Mouse (Mus musculus): Measurements from ENCODE around the gene Ctbp2. TPM values are rescaled to one million over a fixed set of nuclear protein-coding genes. Genes with fewer than 3 reads are reported as not detected.

The Ctbp2 gene
- total RNA-seq, 2 experiments from 2014 or later = 11.7 to 15.9 TPM

DNA sequence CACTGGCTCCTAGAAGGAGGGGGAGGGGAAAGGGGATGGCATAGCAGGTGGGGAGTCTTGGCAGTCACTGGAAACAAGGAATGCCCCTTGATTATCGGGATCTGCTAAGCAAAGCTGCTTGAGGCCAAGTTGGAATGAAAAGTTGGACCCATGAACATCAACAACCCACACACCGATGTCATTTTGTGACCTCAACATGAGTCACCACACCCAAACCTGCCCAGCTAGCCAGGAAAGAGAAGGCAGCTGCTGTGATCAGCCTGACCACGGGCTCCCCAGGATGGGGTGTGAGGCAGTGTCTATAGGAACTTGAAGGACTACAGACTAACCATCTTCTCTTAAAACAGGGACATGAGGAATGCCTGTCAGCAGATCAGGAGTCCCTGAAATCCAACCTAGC lies 38.7 kb downstream of the Ctbp2 start:
- DNase-seq = no peak

DNA sequence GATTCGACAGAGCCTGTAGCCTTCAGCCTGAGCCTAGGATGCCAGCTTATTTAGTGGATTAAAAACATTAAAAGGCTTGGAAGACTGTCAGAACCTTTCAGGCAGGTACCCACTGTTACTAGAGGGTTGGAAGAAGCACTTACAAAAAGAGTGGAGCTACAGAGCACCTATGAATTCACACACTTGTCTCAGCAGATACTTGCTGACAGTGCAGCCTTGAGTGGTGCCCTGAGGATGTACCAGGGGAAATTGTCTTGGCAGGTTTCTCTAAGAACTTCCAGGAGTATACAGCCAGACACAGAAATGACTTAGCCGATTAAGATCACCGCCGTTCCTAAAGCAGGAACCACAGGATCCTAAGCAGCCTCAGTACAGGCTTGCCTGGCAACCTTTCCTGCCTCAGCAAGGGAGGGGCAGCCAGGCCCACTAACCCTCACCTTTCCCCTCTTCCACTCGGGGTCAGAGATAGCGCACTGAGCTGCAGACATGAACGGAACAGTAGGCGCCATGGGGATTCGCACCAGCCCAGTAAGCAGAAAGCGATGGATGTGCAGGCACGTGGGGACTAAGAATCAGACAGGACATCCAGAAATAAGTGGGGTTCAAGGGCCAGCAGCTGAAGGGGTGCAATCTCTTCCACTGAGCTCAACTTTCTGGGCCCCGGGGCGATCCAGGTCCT lies 40.1 kb downstream of the Ctbp2 start:
- no peak for DNase-seq

DNA sequence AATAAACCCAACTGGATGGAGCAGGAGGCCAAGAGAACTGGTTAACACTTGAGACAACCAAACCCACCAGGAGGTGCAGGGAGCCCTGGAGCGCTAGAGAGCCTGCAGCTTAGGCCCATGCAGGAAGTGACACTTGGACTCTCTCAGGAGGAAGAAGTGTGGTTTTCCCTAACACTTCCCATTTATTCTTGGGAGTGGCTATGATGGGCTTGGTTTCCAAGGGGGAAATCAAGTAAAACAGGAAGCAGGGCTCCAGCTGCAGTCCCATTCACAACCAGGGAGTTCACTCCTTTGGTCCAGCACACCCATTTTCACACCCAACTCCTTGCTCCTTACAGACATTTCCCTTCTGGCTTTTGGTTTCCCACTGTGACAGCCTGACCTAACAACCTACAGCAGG lies 45.2 kb downstream of the Ctbp2 start:
- DNase-seq = no peak

DNA sequence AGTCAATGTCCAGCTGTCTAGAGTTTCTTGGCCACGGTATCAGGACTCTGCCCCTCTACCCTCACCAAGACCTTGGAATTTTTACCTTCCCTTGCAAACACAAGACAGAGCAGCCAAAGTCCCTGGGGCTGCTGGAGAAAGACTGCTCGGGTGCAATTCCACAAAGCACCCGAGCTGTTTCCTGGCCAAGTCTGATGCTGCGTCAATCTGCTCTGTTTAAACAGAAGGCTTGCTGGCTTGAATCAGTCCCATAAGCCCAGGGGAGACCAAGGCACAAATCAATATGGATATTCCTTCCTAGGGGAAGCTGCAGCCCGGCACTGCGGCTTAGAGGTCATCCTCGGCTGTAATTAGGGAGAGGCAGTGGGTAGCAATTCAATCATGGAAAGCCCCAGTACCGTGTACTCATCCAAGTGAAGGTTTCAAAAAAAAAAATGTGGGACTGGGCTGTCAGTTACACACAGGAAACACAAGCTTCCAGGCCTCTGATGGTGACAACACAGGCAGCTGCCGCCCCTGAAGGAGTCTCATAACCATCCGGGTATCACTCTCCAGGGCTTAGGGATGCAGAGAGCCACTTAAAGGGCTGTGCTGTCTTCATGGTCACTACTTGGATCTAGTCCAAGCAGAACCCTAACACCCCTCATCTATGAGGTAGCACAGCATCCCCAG lies 49.6 kb downstream of the Ctbp2 start:
- DNase-seq = no peak

DNA sequence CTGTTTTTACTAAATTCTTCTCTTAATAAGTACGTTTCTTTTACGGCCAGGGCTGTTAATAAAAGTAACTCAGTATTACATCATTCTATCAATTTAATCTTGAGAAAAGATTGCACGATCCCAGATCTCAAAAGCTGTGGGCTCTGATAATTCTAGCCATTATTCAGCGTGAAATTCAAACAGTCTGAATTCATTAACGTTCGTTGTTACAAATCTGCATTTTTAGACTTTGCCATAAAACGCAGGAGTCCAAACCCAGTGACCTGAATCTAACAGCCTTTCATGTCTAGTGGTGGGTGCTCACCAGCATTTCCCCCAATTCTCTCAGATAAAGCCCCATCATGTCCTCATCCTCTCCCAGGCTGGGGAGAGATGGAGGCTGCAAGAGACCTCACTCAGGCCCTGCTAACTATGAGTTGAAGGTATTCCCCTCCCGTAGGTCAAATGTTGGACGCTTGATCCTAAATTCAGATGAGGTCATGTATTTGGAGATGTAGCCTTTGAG lies 51.0 kb downstream of the Ctbp2 start:
- no peak for DNase-seq

DNA sequence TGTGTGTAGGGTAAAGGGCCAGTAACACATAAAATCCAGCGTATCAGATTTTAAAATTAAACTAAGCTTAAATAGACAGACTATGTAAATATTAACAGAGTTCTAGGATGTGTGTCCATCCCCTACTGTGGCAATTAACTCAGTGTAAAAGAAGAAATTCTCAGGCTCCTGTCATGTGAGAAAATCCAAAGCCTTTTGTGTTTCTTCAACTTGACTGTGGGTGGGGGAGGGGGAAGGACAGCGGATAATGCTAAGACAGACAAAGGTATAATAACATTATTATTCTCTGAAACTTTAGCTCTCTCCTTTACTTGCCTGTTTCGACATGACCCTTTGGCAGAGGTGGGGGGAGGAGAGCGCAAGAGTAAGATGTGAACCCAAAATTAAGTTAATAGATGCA lies 51.6 kb downstream of the Ctbp2 start:
- DNase-seq = no peak

DNA sequence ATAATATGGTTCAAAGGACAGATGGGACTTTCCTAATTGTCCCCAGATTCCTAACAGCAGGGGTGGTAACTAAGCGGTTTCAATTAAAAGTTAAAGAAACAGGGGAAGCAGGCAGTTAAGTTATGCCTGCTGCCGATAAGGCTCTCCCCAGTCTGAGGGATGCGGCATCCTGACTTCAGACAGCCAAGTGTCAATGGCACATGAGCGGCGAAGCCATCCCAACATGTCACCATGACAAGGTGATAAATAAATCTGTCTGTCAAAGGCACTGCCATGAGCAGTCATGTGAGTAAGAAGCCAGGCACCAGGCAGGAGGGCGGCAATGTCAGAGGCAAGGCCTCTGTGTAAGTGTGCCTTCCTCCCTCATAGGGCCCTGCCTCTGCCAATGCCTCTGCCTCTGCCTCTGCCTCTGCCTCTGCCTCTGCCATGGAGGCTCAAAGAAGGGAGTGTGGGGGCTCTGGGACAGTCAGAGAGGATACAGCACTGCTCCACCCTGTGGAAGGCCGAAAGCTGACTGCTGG lies 56.8 kb downstream of the Ctbp2 start:
- DNase-seq = no peak

DNA sequence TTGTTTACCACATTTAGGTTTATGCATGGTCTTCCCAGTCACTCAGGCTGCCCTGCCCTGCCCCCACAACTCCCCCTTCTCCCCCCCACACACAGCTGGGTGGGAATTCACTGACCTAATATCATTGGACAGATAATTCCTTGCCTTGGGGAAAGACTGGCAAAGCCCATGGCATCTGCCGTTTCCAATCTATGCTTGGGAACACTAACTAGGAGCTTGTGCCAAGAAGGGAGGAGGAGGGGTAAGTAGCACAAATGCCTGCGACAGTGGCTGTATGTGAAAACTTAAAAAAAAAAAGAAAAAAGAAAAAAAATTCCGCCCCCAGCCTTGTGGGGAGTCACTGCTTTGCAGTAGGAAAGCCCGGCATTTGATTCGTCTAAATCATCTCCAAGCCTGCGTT lies 57.4 kb downstream of the Ctbp2 start:
- no peak for DNase-seq

DNA sequence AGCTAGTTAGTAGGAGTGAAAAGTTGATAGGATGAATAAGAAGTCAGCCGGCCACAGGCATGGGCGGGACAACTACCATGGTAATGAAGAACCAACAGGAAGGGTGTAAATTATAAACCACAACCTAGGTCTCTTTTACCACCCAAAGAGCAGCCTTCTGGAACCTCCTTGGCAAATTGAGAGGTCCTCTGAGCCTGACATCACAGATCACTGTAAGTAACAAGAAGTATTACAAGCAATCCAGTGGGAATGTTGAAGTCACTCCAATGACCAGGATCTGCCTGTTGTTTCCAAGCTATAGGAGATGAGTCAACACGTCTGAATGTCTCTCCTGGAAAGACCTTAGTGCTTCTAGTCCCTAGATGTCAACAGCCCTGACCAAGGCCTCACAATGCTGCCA lies 62.1 kb downstream of the Ctbp2 start:
- DNase-seq = no peak

DNA sequence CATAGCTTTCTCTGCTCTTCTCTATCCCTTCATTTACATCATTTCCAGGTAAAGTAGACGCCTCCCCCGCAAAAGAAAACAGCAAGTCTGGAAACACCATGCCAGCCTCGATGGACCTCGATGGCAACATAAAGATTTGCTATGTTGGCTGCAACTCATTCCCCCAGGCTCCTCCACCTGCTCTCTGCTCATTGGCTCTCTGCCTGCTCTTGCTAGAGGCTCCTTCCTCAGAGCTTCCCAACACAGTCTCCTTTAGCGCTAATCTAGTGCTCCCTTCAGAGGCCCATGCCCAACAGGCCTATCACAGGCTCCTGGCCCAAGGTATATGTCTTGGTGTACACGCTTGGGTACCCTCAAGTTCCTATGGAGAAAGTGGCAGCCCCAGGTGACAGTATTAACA lies 64.0 kb downstream of the Ctbp2 start:
- DNase-seq = no peak

DNA sequence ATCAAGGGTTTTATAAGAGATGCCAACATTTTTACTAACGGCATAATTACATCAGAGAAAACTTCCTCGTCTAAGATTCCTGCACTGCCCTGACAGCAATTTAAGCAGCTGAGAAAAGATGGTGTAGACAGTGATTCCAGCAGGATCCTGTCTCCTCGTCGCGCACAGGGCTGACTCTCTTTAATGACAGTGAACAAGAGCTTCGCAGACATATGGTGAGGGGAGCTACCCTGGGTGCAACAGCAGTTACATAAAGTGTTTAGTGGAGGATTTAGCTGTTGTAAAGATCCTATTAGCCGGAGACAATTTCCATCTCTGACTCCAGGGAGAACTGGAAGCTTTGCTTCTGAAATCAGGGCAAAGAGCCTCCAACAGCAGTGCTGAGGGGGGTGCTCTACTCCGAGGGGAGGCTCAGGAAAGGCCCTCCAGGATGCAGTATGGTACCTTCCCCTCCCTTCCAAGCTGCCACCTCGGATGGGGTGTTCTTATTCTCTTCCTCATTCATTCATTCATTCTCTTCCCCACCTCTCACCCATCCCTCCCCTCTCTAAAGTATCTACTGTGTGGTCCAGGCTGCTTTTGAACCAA lies 64.5 kb downstream of the Ctbp2 start:
- no peak for DNase-seq

DNA sequence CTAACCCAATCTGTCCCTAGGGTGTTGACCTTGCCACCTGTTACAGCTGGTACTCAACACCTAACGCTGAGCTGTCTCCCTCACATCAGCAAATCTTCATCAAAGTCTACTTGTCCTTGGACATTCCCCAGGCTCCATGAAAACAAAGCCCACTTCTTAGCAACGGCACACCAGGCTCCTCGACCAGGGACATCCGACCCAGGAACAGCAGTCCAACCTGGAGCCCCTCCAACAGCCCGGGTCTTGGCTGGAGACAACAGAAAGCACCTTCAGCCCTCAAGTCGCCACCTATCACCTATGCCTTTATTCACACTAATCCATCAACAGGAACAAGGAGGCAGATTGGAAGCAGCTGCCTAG lies 65.0 kb downstream of the Ctbp2 start:
- DNase-seq = peak; percentile 73

DNA sequence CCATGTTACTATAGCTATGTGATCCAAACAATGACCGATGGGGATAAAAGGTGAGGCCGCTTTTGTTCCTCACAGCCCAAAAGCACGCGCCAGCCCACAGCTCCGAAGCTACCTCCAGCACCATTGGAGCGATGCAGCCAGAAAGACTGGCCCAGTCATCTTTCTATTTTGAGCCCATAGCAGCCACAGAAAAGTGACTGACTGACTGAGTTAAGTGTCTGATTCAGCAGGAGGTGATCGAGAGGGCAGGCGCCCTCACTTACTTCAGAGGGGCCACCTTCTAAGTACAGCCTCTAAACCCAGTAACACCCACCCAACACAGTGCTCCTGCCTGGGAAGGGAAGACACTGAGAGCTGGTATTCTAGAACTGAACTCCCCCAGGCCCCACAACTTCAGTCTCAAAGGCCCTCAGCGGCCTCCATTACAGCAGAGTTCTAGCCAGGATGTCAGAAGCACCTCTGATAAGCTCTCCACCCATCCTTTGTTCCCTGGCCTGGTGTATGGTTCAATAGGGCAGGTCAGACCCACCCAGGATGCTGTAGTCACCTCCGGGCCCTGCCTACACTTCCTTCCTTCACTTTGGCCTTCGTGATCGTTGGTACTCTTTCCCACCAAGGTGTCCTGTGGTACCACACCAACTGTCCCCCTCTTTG lies 65.5 kb downstream of the Ctbp2 start:
- no peak for DNase-seq

DNA sequence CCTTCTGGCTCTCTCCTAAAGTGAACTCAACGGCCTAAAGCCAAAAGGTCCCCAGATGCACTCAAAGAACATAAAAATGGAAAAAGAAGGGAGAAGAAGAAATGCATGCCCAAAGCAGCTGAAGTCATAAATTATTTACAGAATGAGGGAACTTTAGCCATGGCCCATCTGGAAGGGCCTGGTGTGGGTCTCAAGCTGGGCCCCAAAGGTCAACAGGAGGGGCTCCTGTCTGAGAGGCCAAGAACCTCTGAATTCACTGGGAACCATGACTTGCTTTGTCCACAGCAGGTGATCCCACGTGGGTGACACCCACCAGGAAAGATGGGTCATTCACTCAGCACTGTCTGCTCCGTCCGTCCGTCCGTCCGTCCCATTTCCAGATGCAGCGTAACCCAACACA lies 67.2 kb downstream of the Ctbp2 start:
- DNase-seq = no peak

DNA sequence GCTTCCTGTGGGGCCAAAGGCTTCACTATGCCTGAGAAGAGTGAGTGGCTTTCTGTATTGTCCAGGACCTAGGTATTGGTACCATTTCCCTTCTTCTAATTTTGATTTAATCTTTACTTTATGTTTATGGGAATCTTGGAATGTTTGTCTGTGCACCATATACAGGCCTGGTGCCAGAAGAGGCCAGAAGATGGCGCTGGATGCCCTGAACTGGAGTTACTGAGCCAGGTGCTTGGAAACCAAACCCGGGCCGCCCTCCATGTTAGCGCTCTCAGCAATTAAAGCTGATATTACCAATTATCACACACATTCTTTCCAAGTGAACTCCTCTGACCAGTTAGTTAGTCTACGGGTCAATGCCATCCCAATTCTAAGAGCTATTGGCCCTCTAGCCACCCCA lies 69.7 kb downstream of the Ctbp2 start:
- DNase-seq = no peak

DNA sequence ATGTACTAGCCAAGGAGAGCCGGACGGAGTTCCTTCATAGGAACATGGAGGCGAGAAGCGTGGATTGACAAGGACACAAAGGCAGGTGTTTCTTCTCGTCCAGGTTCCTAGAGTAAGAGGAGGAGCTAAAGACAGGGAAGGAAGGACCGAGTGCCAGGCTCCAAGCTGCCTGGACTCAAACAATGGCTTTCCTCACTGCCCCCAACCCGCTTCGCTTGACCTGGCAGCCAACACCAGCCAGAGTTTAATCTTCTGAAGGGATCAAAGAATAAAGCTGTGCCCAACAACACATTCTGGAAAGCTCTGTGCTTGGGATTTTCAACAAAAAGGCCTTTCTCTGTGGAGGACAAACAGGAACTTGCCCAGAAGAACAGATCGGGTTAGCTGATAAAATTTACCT lies 70.4 kb downstream of the Ctbp2 start:
- no peak for DNase-seq

DNA sequence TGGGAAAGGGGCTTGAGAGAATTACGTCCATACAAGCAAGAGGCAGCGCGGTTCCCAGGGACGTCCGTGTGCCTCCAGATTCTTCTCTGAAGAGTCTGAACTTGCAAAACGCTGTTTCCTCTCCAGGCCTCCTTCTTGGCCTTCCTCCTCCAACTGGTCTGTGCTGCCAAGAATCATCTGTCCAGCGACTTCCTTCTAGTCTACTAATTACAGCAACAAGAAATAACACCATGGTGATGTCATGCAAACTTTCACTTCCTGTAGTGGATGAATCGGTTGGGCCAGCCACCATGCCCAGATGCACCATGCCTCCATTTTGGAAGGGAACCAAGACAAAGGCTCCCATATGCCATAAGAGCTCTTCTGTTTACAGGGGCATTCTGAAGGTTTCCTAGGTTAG lies 71.3 kb downstream of the Ctbp2 start:
- DNase-seq = peak; percentile 53

DNA sequence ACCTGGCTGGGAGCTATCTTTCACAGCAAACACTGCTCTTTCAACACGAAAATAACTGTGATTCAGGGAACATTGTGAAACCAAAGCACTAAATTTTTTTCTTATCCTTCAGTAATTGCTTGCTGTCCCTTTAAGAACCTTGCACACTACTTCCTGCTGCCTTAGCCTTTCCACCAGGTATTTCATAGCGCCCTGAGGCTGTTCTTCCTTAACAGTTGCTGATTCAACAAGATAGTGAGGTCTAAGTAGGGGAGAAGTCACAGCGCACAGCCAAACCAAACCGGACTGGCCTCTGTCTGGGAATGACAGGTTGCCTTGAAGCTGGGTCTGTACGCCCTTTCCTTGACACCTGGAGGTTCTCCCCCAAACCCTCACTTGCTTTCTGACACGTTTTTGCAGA lies 73.5 kb downstream of the Ctbp2 start:
- no peak for DNase-seq

DNA sequence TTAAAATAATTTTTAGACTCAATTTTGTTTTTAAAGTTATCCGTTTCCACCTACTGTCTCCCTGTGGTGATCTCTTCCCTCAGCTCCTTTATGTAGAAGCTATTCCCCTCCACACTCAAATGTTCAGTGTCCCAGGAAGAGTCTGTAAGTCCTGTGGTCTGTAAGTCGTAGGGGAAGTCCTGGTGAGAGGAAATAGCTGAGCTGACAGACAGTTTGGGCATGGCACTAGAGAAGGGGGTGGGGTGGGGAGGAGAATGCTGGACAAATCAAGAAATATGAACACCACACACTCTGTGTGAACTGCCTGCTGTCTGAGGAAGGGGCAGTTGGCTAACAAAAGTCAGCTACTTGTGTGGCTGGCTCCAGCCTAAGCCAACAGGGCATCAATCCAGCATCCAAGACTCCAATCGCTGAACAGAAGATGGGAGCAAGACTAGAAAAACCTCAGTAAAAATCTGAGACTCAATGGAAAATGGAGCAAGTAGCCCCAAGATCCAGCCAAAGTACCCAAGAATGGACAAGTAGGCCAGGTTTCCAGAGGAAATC lies 76.0 kb downstream of the Ctbp2 start:
- DNase-seq = no peak

DNA sequence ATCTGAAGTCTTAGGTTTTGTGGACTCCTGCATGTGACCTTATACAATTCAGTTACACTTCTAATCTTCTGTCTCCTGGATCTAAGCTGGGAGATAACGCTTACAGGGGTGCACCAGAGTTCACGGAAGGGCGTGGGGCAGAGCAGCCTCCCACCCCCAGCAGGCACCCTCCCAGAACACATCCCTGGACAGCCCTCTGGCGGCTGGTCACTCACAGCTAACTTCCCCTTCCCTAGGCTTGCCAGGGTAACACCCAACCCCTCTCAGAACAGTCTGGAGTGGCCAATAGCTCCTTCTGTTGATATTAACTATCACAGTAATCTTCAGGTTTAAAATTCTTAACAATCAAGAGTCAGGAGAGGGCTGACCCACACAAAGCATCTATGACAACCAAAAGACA lies 76.9 kb downstream of the Ctbp2 start:
- no peak for DNase-seq

DNA sequence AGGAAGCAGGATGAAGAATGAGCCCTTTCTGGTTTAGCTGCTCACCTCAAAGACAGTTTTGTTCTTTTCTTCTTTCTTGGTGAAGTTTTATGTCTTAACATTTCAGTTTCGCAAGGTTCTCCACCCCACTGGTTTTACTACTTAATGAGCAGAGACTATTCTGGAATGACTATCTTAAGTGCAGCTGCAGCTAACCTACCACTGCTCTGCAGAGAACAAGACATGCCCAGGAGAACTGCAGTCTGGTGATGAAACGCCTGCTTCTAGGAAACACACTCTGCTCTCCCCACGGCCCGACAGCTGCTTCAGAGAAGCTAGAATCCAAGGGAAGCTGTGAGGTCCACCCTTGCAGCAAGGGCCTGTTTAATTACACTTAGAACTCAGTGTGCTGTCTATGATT lies 79.4 kb downstream of the Ctbp2 start:
- no peak for DNase-seq

DNA sequence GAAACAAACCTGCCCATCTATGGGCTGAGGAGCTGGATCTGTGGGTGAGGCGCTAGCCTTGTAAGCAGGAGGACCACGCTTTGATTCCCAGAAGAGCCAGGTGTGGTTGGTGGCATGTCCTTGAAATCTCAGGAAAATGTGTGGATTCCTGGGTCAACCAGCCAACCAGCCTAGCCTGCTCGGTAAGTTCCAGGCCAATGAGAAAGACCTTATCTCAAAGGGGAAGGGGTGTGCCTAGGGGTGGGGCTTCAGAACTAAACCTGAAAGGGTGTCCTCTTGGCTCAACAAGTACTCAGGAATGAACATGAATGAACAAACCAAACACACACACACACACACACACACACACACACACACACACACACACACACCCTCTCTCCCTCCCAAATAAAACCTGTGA lies 82.4 kb downstream of the Ctbp2 start:
- DNase-seq = no peak

Measured in gastrocnemius, postnatal 25 days (tissue).